Mouse (Mus musculus): ENCODE data around the gene Asb4. TPM values are rescaled to one million over a fixed set of nuclear protein-coding genes. Genes with fewer than 3 reads are reported as not detected.

Asb4 gene
- polyA plus RNA-seq, 1 experiment from 2014 or later, result 22.7 TPM

- ATAC-seq (no peak), DNase-seq (ENCODE audit: low spot score) (no peak)
- H3K9ac ChIP-seq (ENCODE audit: low read length), result 0 out of 2 replicates have a peak overlapping the region, but pooled peaks have one; percentile 26
- H3K9me3 ChIP-seq (replicated peaks; ENCODE audit: control insufficient read depth, low read length), result no peaks in the 10 kb centered on the region
- peak overlapping the region; percentile 50; the same call in 1 of the 2 replicates for H3K4me2 ChIP-seq (ENCODE audit: low read length)
- H3K4me1 ChIP-seq (ENCODE audit: control insufficient read depth, insufficient read depth, low read length), result peaks cover 26% of the 10 kb centered on the region
- H3K27me3 ChIP-seq (replicated peaks; ENCODE audit: control insufficient read depth, insufficient read depth, low read length), result no peaks in the 10 kb centered on the region
- 29% methylated on average over 6 of the region's 6 CpGs for WGBS
- H3K36me3 ChIP-seq (ENCODE audit: control insufficient read depth, insufficient read depth, low read length), result no peaks in the 10 kb centered on the region
- peak overlapping the region; percentile 87 for H3K27ac ChIP-seq (ENCODE audit: low read depth, low read length)
- no peak overlapping the region for H3K4me3 ChIP-seq (ENCODE audit: low read depth, low read length)
These were observed 20.8 kb downstream of the Asb4 start for GRCm38 (mm10) chr6:5404016-5404415.

GRCm38 (mm10) chr6:5408451-5409177, 25.4 kb downstream of the Asb4 start:
- WGBS, result 2% methylated on average over 8 of the region's 8 CpGs
- H3K9ac ChIP-seq (ENCODE audit: low read length), result no peak overlapping the region
- H3K4me3 ChIP-seq (ENCODE audit: low read depth, low read length), result no peak overlapping the region
- H3K4me2 ChIP-seq (ENCODE audit: low read length), result 0 out of 2 replicates have a peak overlapping the region, but pooled peaks have one; percentile 8
- no peaks in the 10 kb centered on the region for H3K36me3 ChIP-seq (ENCODE audit: control insufficient read depth, insufficient read depth, low read length)
- H3K4me1 ChIP-seq (ENCODE audit: control insufficient read depth, insufficient read depth, low read length), result peaks cover 36% of the 10 kb centered on the region
- ATAC-seq, result peak; percentile 93
- DNase-seq (ENCODE audit: low spot score), result peak; percentile 95
- H3K27me3 ChIP-seq (replicated peaks; ENCODE audit: control insufficient read depth, insufficient read depth, low read length), result no peaks in the 10 kb centered on the region
- H3K9me3 ChIP-seq (replicated peaks; ENCODE audit: control insufficient read depth, low read length), result no peaks in the 10 kb centered on the region
- H3K27ac ChIP-seq (ENCODE audit: low read depth, low read length), result peak overlapping the region; percentile 56; the same call in 1 of the 2 replicates

- H3K9me3 ChIP-seq (replicated peaks; ENCODE audit: control insufficient read depth, low read length), result no peaks in the 10 kb centered on the region
- ATAC-seq, result no peak
- H3K4me3 ChIP-seq (ENCODE audit: low read depth, low read length), result no peak overlapping the region
- no peaks in the 10 kb centered on the region for H3K27me3 ChIP-seq (replicated peaks; ENCODE audit: control insufficient read depth, insufficient read depth, low read length)
- no peak overlapping the region for H3K9ac ChIP-seq (ENCODE audit: low read length)
- H3K27ac ChIP-seq (ENCODE audit: low read depth, low read length), result no peak overlapping the region; the same call in 1 of the 2 replicates
- H3K4me1 ChIP-seq (ENCODE audit: control insufficient read depth, insufficient read depth, low read length), result peaks cover 30% of the 10 kb centered on the region
- H3K36me3 ChIP-seq (ENCODE audit: control insufficient read depth, insufficient read depth, low read length), result no peaks in the 10 kb centered on the region
- 7% methylated on average over 4 of the region's 4 CpGs for WGBS
- no peak overlapping the region for H3K4me2 ChIP-seq (ENCODE audit: low read length)
- peak; percentile 63 for DNase-seq (ENCODE audit: low spot score)
These were observed 26.5 kb downstream of the Asb4 start for GRCm38 (mm10) chr6:5409676-5410075.

GRCm38 (mm10) chr6:5410697-5411391, 27.7 kb downstream of the Asb4 start:
- H3K4me1 ChIP-seq (ENCODE audit: control insufficient read depth, insufficient read depth, low read length), result peaks cover 30% of the 10 kb centered on the region
- no peaks in the 10 kb centered on the region for H3K9me3 ChIP-seq (replicated peaks; ENCODE audit: control insufficient read depth, low read length)
- ATAC-seq (peak; percentile 36), DNase-seq (ENCODE audit: low spot score) (peak; percentile 73)
- no peaks in the 10 kb centered on the region for H3K36me3 ChIP-seq (ENCODE audit: control insufficient read depth, insufficient read depth, low read length)
- 51% methylated on average over 6 of the region's 6 CpGs for whole genome bisulfite sequencing
- H3K27ac ChIP-seq (ENCODE audit: low read depth, low read length), result no peak overlapping the region
- no peak overlapping the region for H3K4me2 ChIP-seq (ENCODE audit: low read length)
- H3K4me3 ChIP-seq (ENCODE audit: low read depth, low read length), result no peak overlapping the region
- no peak overlapping the region for H3K9ac ChIP-seq (ENCODE audit: low read length)
- H3K27me3 ChIP-seq (replicated peaks; ENCODE audit: control insufficient read depth, insufficient read depth, low read length), result no peaks in the 10 kb centered on the region

GRCm38 (mm10) chr6:5413282-5413681, 30.1 kb downstream of the Asb4 start:
- ATAC-seq, result no peak
- H3K27ac ChIP-seq (ENCODE audit: low read depth, low read length), result no peak overlapping the region
- H3K9ac ChIP-seq (ENCODE audit: low read length), result no peak overlapping the region
- H3K4me1 ChIP-seq (ENCODE audit: control insufficient read depth, insufficient read depth, low read length), result peaks cover 24% of the 10 kb centered on the region
- no peak overlapping the region for H3K4me2 ChIP-seq (ENCODE audit: low read length)
- no peaks in the 10 kb centered on the region for H3K27me3 ChIP-seq (replicated peaks; ENCODE audit: control insufficient read depth, insufficient read depth, low read length)
- WGBS, result 54% methylated on average over 8 of the region's 8 CpGs
- no peak overlapping the region for H3K4me3 ChIP-seq (ENCODE audit: low read depth, low read length)
- H3K9me3 ChIP-seq (replicated peaks; ENCODE audit: control insufficient read depth, low read length), result no peaks in the 10 kb centered on the region
- no peaks in the 10 kb centered on the region for H3K36me3 ChIP-seq (ENCODE audit: control insufficient read depth, insufficient read depth, low read length)
- DNase-seq (ENCODE audit: low spot score), result no peak

GRCm38 (mm10) chr6:5421442-5421841, 38.3 kb downstream of the Asb4 start:
- 92% methylated on average over 2 of the region's 2 CpGs for WGBS
- no peak overlapping the region for H3K27ac ChIP-seq (ENCODE audit: low read depth, low read length)
- H3K27me3 ChIP-seq (replicated peaks; ENCODE audit: control insufficient read depth, insufficient read depth, low read length), result no peaks in the 10 kb centered on the region
- DNase-seq (ENCODE audit: low spot score) (no peak), ATAC-seq (no peak)
- no peak overlapping the region for H3K9ac ChIP-seq (ENCODE audit: low read length)
- H3K4me1 ChIP-seq (ENCODE audit: control insufficient read depth, insufficient read depth, low read length), result no peaks in the 10 kb centered on the region
- H3K9me3 ChIP-seq (replicated peaks; ENCODE audit: control insufficient read depth, low read length), result no peaks in the 10 kb centered on the region
- H3K36me3 ChIP-seq (ENCODE audit: control insufficient read depth, insufficient read depth, low read length), result no peaks in the 10 kb centered on the region
- no peak overlapping the region for H3K4me2 ChIP-seq (ENCODE audit: low read length)
- H3K4me3 ChIP-seq (ENCODE audit: low read depth, low read length), result no peak overlapping the region

GRCm38 (mm10) chr6:5422386-5422785, 39.2 kb downstream of the Asb4 start:
- no peak overlapping the region for H3K27ac ChIP-seq (ENCODE audit: low read depth, low read length)
- H3K4me1 ChIP-seq (ENCODE audit: control insufficient read depth, insufficient read depth, low read length), result no peaks in the 10 kb centered on the region
- 92% methylated on average over 3 of the region's 3 CpGs for WGBS
- no peak overlapping the region for H3K4me2 ChIP-seq (ENCODE audit: low read length)
- H3K36me3 ChIP-seq (ENCODE audit: control insufficient read depth, insufficient read depth, low read length), result no peaks in the 10 kb centered on the region
- H3K9me3 ChIP-seq (replicated peaks; ENCODE audit: control insufficient read depth, low read length), result no peaks in the 10 kb centered on the region
- no peaks in the 10 kb centered on the region for H3K27me3 ChIP-seq (replicated peaks; ENCODE audit: control insufficient read depth, insufficient read depth, low read length)
- H3K9ac ChIP-seq (ENCODE audit: low read length), result no peak overlapping the region
- no peak for DNase-seq (ENCODE audit: low spot score)
- H3K4me3 ChIP-seq (ENCODE audit: low read depth, low read length), result no peak overlapping the region
- ATAC-seq, result no peak

- no peaks in the 10 kb centered on the region for H3K4me1 ChIP-seq (ENCODE audit: control insufficient read depth, insufficient read depth, low read length)
These were observed 40.4 kb downstream of the Asb4 start for GRCm38 (mm10) chr6:5423594-5423993.

GRCm38 (mm10) chr6:5427033-5427432, 43.8 kb downstream of the Asb4 start:
- Histone ChIP-seq H3K4me3 (ENCODE audit: low read depth, low read length) (no peak overlapping the region), H3K9me3 (replicated peaks; ENCODE audit: control insufficient read depth, low read length) (no peaks in the 10 kb centered on the region), H3K4me2 (ENCODE audit: low read length) (no peak overlapping the region), H3K36me3 (ENCODE audit: control insufficient read depth, insufficient read depth, low read length) (no peaks in the 10 kb centered on the region), H3K27me3 (replicated peaks; ENCODE audit: control insufficient read depth, insufficient read depth, low read length) (no peaks in the 10 kb centered on the region), H3K27ac (ENCODE audit: low read depth, low read length) (no peak overlapping the region), H3K4me1 (ENCODE audit: control insufficient read depth, insufficient read depth, low read length) (no peaks in the 10 kb centered on the region), H3K9ac (ENCODE audit: low read length) (no peak overlapping the region)
- 83% methylated on average over 2 of the region's 2 CpGs for WGBS
- DNase-seq (ENCODE audit: low spot score), result no peak
- ATAC-seq, result no peak

More at GRCm38 (mm10) chr6:5423594-5423993, 40.4 kb downstream of the Asb4 start:
- H3K9ac ChIP-seq (ENCODE audit: low read length), result no peak overlapping the region
- H3K27me3 ChIP-seq (replicated peaks; ENCODE audit: control insufficient read depth, insufficient read depth, low read length), result no peaks in the 10 kb centered on the region
- ATAC-seq, result no peak
- WGBS, result 87% methylated on average over 15 of the region's 15 CpGs
- no peak overlapping the region for H3K27ac ChIP-seq (ENCODE audit: low read depth, low read length)
- no peak overlapping the region for H3K4me2 ChIP-seq (ENCODE audit: low read length)
- no peaks in the 10 kb centered on the region for H3K9me3 ChIP-seq (replicated peaks; ENCODE audit: control insufficient read depth, low read length)
- DNase-seq (ENCODE audit: low spot score), result no peak
- H3K36me3 ChIP-seq (ENCODE audit: control insufficient read depth, insufficient read depth, low read length), result no peaks in the 10 kb centered on the region
- no peak overlapping the region for H3K4me3 ChIP-seq (ENCODE audit: low read depth, low read length)
